Mouse (Mus musculus): ENCODE measurements around the gene Rab31. TPM values are rescaled to one million over a fixed set of nuclear protein-coding genes. Genes with fewer than 3 reads are reported as not detected.

Rab31 gene
- polyA plus RNA-seq, 1 experiment from 2014 or later: 58.6 TPM

DNA sequence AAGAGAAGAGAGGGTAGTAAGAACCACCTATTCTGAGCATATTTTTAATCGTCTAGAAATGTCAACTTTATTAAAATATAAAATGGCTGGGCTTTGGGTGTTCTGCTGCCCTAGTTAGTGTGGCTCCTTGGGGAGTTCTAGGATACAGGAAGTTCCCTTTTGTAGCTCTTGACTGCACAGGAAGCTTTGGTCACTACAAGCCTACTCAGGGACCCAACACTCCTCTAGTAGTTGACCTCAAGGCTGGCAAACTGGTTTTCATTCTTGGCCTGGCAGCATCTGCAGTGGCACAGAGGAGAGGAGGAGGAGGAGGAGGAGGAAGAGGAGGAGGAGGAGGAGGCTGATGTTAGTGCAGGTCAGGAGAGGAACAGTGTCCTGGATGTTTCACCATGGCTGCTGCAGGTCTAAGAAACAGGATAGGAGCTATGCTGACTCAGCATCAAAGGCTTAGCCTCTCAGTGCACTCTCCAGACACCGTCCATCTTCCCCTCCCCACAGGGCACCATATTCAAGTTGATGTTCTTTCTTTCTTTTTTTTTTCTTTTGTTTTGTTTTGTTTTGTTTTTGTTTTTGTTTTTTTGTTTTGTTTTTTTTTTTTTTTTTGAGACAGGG is 91.6 kb downstream of the Rab31 start:
- H3K4me3 ChIP-seq: no peak overlapping the region
- DNase-seq (ENCODE audit: extremely low spot score, low spot score): no peak
- H3K9me3 ChIP-seq: no peaks in the 10 kb centered on the region
- no peaks in the 10 kb centered on the region for H3K27me3 ChIP-seq (ENCODE audit: poor library complexity, severe bottlenecking)
- WGBS: 87% methylated on average over 2 of the region's 2 CpGs
- H3K4me1 ChIP-seq: peaks cover 7% of the 10 kb centered on the region; the same call in 1 of the 2 replicates
- no peaks in the 10 kb centered on the region for H3K36me3 ChIP-seq (replicated peaks)
- H3K27ac ChIP-seq: no peak overlapping the region

GRCm38 (mm10) chr17:65679806-65680446 is 92.6 kb downstream of the Rab31 start:
- Histone ChIP-seq H3K27ac (no peak overlapping the region), H3K27me3 (ENCODE audit: poor library complexity, severe bottlenecking) (no peaks in the 10 kb centered on the region), H3K4me1 (peaks cover 7% of the 10 kb centered on the region; the same call in 1 of the 2 replicates), H3K36me3 (replicated peaks) (0 out of 2 replicates have a peak, but pooled peaks cover 2% of the 10 kb centered on the region), H3K9me3 (no peaks in the 10 kb centered on the region), H3K4me3 (no peak overlapping the region)
- WGBS: 80% methylated on average over 14 of the region's 14 CpGs
- DNase-seq (ENCODE audit: extremely low spot score, low spot score): no peak

DNA sequence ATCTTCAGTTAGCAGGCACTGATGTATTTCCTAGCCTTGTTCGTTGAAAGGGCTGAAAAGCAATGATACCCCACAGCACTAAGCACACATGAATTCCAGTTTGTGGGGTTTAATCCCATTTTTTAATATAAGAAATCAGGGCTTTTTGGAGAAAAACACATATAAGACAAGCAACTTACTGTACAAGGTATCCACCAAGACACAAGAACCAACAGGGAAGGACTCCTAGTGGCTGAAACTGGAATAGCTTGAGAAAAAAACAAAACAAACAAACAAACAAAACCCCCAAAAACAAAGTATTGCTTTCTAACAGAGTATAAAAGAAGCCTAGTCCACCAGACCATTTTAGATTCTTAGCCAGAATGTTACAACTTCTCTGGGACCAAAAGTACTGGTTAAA is 94.8 kb downstream of the Rab31 start:
- Histone ChIP-seq H3K9me3 (no peaks in the 10 kb centered on the region), H3K36me3 (replicated peaks) (peaks cover 7% of the 10 kb centered on the region; the same call in 1 of the 2 replicates), H3K4me1 (peaks cover 7% of the 10 kb centered on the region; the same call in 1 of the 2 replicates), H3K27me3 (ENCODE audit: poor library complexity, severe bottlenecking) (no peaks in the 10 kb centered on the region), H3K27ac (no peak overlapping the region), H3K4me3 (no peak overlapping the region)
- 96% methylated on average over 1 of the region's 1 CpGs for WGBS
- no peak for DNase-seq (ENCODE audit: extremely low spot score, low spot score)

- no peak overlapping the region for H3K4me3 ChIP-seq
- H3K9me3 ChIP-seq: no peaks in the 10 kb centered on the region
- WGBS: 93% methylated on average over 8 of the region's 8 CpGs
- DNase-seq (ENCODE audit: extremely low spot score, low spot score): no peak
- H3K4me1 ChIP-seq: peaks cover 7% of the 10 kb centered on the region; the same call in 1 of the 2 replicates
- H3K36me3 ChIP-seq (replicated peaks): peaks cover 7% of the 10 kb centered on the region; the same call in 1 of the 2 replicates
- no peaks in the 10 kb centered on the region for H3K27me3 ChIP-seq (ENCODE audit: poor library complexity, severe bottlenecking)
- H3K27ac ChIP-seq: no peak overlapping the region
Observed at GRCm38 (mm10) chr17:65676536-65676935, 96.0 kb downstream of the Rab31 start.

DNA sequence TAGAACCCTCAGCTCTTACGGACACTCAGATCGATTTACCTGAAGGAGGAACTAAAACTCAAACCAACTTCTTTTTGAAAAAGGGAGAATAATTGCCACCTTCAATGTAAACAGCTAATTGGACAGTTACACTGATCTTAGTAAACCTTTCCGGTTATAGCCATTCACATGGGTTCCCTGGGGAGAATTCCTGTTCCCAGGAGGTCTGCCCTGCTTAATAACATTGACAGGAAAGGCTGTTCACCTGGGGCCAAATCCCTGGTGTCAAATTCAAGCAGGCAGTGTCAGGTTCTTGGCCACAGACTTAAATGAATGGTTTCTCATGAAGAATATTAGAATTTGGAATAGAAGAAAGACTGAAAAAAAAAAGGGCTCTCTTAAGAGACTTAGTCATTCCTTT is 96.6 kb downstream of the Rab31 start:
- Histone ChIP-seq H3K27ac (no peak overlapping the region), H3K4me3 (no peak overlapping the region), H3K27me3 (ENCODE audit: poor library complexity, severe bottlenecking) (no peaks in the 10 kb centered on the region), H3K9me3 (no peaks in the 10 kb centered on the region), H3K4me1 (peaks cover 7% of the 10 kb centered on the region; the same call in 1 of the 2 replicates), H3K36me3 (replicated peaks) (peaks cover 7% of the 10 kb centered on the region; the same call in 1 of the 2 replicates)
- WGBS: 87% methylated on average over 3 of the region's 3 CpGs
- DNase-seq (ENCODE audit: extremely low spot score, low spot score): no peak

DNA sequence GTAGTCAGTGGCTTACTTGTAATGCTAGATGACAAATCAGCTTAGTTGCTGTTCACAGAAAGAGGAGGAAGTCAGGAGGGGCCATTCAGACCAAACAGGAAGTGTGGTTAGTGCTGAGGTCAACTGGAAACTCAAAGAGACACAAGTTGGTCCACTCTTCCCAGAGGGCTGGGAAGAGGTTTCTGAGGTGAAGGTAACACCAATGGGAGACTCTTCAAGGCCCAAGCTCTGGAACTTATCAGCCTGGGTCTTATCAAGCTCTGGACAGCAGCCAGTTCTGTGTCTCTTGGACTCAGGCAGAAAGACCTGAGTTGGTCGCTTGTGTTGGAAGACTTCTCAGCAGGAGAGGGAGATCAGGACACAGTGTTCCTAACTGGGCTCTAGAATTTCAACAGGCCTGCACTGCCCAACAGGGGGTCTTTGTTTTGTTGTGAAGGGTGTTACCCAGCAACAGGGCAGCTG is 97.8 kb downstream of the Rab31 start:
- DNase-seq (ENCODE audit: extremely low spot score, low spot score): no peak
- no peaks in the 10 kb centered on the region for H3K27me3 ChIP-seq (ENCODE audit: poor library complexity, severe bottlenecking)
- 62% methylated on average over 1 of the region's 1 CpGs for WGBS
- no peaks in the 10 kb centered on the region for H3K9me3 ChIP-seq
- H3K27ac ChIP-seq: no peak overlapping the region
- no peak overlapping the region for H3K4me3 ChIP-seq
- peaks cover 2% of the 10 kb centered on the region; the same call in 1 of the 2 replicates for H3K4me1 ChIP-seq
- H3K36me3 ChIP-seq (replicated peaks): peaks cover 7% of the 10 kb centered on the region; the same call in 1 of the 2 replicates

DNA sequence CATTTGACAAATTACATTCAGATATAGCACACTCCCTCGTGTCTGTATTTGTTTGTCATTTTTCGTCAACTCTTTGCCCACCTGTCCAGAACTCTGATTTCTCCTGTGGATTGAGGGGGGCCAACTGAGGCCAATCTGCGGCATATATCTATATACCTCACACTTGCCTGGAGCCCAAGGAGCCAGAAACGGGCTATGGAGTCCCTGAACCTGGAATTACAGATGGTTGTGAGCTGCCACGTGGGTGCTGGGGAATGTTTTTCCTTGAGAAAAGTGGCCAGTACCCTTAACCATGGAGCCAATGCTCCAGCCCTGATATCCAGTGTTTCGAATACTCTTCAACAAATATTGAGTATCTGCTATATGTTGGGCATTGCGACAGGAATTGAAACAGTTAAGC is 99.6 kb downstream of the Rab31 start:
- no peak for DNase-seq (ENCODE audit: extremely low spot score, low spot score)
- Histone ChIP-seq H3K4me3 (no peak overlapping the region), H3K4me1 (no peaks in the 10 kb centered on the region), H3K9me3 (no peaks in the 10 kb centered on the region), H3K27me3 (ENCODE audit: poor library complexity, severe bottlenecking) (no peaks in the 10 kb centered on the region), H3K36me3 (replicated peaks) (peaks cover 7% of the 10 kb centered on the region; the same call in 1 of the 2 replicates), H3K27ac (no peak overlapping the region)
- WGBS: 92% methylated on average over 7 of the region's 7 CpGs

- DNase-seq (ENCODE audit: extremely low spot score, low spot score): no peak
- H3K36me3 ChIP-seq (replicated peaks): peaks cover 18% of the 10 kb centered on the region
- no peaks in the 10 kb centered on the region for H3K4me1 ChIP-seq
- H3K9me3 ChIP-seq: no peaks in the 10 kb centered on the region
- H3K27ac ChIP-seq: no peak overlapping the region
- no peaks in the 10 kb centered on the region for H3K27me3 ChIP-seq (ENCODE audit: poor library complexity, severe bottlenecking)
- 90% methylated on average over 4 of the region's 4 CpGs for WGBS
- H3K4me3 ChIP-seq: no peak overlapping the region
Observed at GRCm38 (mm10) chr17:65669061-65669460, 103.5 kb downstream of the Rab31 start.

DNA sequence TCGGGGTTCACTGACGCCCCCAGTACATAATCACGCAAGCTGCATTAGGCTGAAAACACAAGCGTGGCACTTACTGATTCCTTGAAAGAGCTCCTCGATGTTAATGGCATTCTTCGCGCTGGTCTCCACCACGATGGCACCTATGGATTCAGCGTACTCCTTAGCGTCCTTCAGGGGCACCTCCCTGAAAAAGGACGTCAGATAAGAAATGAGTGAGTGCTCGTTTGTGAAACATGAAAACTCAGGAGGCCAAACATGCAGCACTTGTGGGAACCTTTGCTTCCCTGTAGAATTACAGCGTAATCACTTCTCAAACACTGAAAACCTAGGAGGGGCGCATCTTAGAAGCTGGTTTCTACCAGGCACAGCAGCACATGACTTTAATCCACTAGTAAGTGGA is 104.8 kb downstream of the Rab31 start:
- no peaks in the 10 kb centered on the region for H3K4me1 ChIP-seq
- H3K27ac ChIP-seq: no peak overlapping the region
- H3K4me3 ChIP-seq: no peak overlapping the region
- H3K36me3 ChIP-seq (replicated peaks): peaks cover 14% of the 10 kb centered on the region
- DNase-seq (ENCODE audit: extremely low spot score, low spot score): no peak
- 92% methylated on average over 14 of the region's 14 CpGs for WGBS
- H3K27me3 ChIP-seq (ENCODE audit: poor library complexity, severe bottlenecking): no peaks in the 10 kb centered on the region
- H3K9me3 ChIP-seq: no peaks in the 10 kb centered on the region

- H3K36me3 ChIP-seq (replicated peaks): peaks cover 15% of the 10 kb centered on the region
- H3K27me3 ChIP-seq (ENCODE audit: poor library complexity, severe bottlenecking): no peaks in the 10 kb centered on the region
- 87% methylated on average over 17 of the region's 17 CpGs for WGBS
- no peaks in the 10 kb centered on the region for H3K9me3 ChIP-seq
- H3K4me1 ChIP-seq: no peaks in the 10 kb centered on the region
- no peak for DNase-seq (ENCODE audit: extremely low spot score, low spot score)
- H3K4me3 ChIP-seq: no peak overlapping the region
- H3K27ac ChIP-seq: no peak overlapping the region
Observed at GRCm38 (mm10) chr17:65666388-65667161, 106.0 kb downstream of the Rab31 start.

DNA sequence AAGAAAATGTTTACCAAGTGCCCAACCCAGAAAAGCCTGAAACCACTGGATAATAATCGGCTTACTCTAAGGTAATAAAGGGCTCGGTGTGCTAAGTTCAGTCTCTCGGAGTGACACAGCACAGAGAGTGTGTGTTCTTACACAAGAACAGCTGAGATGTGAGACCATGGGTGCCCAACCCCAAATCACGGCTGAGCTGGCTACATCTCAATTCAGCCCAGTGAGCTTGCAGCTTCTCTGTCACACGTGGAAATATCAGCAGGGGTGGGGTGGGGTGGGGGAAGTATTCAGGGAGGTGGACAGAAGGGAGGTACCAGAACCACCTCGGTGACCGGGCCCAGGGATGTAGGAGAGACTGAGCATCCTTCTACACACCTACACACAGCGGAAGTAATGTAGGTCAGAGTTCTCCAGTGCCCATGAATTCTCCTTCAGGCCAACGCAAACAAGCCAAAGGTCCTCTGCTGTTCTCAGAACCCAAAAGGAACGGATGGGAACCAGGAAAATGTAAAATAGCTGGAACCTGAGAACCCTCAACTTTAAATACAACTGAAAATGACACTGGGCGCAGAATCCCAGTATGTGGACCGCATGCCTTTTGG is 106.7 kb downstream of the Rab31 start:
- H3K36me3 ChIP-seq (replicated peaks): peaks cover 15% of the 10 kb centered on the region
- H3K4me3 ChIP-seq: no peak overlapping the region
- no peaks in the 10 kb centered on the region for H3K4me1 ChIP-seq
- H3K27ac ChIP-seq: no peak overlapping the region
- H3K9me3 ChIP-seq: no peaks in the 10 kb centered on the region
- no peak for DNase-seq (ENCODE audit: extremely low spot score, low spot score)
- WGBS: 92% methylated on average over 12 of the region's 12 CpGs
- H3K27me3 ChIP-seq (ENCODE audit: poor library complexity, severe bottlenecking): no peaks in the 10 kb centered on the region

- H3K4me3 ChIP-seq: no peak overlapping the region
- H3K9me3 ChIP-seq: no peaks in the 10 kb centered on the region
- no peak overlapping the region for H3K27ac ChIP-seq
- no peak for DNase-seq (ENCODE audit: extremely low spot score, low spot score)
- 83% methylated on average over 14 of the region's 14 CpGs for WGBS
- no peaks in the 10 kb centered on the region for H3K27me3 ChIP-seq (ENCODE audit: poor library complexity, severe bottlenecking)
- peaks cover 15% of the 10 kb centered on the region for H3K36me3 ChIP-seq (replicated peaks)
- no peaks in the 10 kb centered on the region for H3K4me1 ChIP-seq
Observed at GRCm38 (mm10) chr17:65663329-65664078, 109.0 kb downstream of the Rab31 start.

Data from forebrain, embryonic 10.5 days (tissue).